Mouse (Mus musculus) cerebellum, adult 8-10 months (tissue): ENCODE data around the gene Il18bp.

ENCODE experiments used
- DNase-seq: peaks from one replicate; pipeline ENCODE4 v3.0.0; 2022

Gene Il18bp

DNA sequence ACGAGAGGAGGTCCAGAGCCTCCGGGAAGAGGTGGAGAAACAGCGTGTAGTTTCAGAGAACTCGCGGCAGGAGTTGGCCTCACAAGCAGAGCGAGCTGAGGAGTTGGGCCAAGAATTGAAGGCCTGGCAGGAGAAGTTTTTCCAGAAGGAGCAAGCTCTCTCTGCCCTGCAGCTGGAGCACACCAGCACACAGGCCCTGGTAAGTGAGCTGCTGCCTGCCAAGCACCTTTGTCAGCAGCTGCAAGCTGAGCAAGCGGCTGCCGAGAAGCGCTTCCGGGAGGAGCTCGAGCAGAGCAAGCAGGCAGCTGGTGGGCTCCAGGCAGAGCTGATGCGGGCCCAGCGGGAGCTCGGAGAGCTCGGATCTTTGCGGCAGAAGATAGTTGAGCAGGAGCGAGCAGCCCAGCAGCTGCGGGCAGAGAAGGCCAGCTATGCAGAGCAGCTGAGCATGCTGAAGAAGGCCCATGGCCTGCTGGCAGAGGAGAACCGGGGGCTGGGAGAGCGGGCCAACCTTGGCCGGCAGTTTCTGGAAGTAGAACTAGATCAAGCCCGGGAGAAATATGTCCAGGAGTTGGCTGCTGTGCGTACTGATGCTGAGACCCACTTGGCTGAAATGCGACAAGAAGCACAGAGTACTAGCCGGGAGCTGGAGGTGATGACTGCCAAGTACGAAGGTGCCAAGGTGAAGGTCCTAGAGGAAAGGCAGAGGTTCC, 17.4 kb downstream of the Il18bp start:
- peak; percentile 46 for DNase-seq

GRCm38 (mm10) chr7:102000296-102000695, 18.2 kb downstream of the Il18bp start:
- DNase-seq, result peak; percentile 41

DNA sequence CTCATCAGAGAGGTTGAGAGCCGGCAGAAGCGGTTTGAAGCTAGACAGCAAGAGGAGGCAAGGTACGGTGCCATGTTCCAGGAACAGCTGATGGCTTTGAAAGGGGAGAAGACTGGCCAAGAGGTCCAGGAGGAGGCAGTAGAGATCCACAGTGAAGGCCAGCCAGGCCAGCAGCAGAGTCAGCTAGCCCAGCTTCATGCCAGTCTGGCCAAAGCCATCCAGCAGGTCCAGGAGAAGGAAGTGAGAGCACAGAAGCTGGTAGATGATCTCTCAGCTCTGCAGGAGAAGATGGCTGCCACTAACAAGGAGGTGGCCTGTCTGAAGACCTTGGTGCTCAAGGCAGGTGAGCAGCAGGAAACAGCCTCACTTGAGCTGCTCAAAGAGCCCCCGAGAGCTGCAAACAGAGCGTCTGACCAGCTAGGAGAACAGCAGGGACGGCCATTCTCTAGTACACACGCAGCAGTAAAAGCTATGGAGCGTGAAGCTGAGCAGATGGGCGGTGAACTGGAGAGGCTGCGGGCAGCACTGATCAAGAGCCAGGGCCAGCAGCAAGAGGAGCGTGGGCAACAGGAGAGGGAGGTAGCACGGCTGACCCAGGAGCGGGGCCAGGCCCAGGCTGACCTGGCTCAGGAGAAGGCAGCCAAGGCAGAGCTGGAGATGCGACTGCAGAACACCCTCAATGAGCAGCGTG, 18.9 kb downstream of the Il18bp start:
- DNase-seq, result peak; percentile 57

- DNase-seq, result peak; percentile 89
These were observed 20.1 kb downstream of the Il18bp start for GRCm38 (mm10) chr7:101998194-101998927.

- no peak for DNase-seq
These were observed 24.2 kb downstream of the Il18bp start for GRCm38 (mm10) chr7:101994241-101994640.

GRCm38 (mm10) chr7:101985081-101985480, 33.4 kb downstream of the Il18bp start:
- no peak for DNase-seq

- DNase-seq, result no peak
These were observed 35.8 kb downstream of the Il18bp start for GRCm38 (mm10) chr7:101982735-101983134.

DNA sequence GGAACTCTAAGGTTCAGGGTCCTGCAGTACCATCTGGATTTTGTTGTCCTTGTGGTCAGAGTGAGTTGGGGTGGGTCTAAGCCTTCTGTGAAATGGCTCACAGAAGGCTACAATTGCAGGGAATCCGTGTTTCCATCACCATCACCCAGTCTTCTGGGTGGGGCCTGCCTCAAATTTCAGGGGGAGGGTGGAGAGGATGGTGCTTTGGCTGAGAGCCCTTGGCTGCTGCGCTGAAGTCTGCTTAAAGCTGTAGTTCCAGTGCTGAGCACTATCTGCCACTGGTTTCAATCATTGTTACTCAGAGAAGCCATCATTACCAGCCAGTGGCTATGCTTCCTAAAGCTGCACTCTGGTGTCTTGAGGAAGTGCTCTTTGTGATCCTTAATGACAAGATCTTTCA, 44.0 kb downstream of the Il18bp start:
- DNase-seq, result peak; percentile 38

GRCm38 (mm10) chr7:101973730-101974129, 44.8 kb downstream of the Il18bp start:
- DNase-seq, result no peak

- DNase-seq, result no peak
These were observed 46.8 kb downstream of the Il18bp start for GRCm38 (mm10) chr7:101971721-101972120.

DNA sequence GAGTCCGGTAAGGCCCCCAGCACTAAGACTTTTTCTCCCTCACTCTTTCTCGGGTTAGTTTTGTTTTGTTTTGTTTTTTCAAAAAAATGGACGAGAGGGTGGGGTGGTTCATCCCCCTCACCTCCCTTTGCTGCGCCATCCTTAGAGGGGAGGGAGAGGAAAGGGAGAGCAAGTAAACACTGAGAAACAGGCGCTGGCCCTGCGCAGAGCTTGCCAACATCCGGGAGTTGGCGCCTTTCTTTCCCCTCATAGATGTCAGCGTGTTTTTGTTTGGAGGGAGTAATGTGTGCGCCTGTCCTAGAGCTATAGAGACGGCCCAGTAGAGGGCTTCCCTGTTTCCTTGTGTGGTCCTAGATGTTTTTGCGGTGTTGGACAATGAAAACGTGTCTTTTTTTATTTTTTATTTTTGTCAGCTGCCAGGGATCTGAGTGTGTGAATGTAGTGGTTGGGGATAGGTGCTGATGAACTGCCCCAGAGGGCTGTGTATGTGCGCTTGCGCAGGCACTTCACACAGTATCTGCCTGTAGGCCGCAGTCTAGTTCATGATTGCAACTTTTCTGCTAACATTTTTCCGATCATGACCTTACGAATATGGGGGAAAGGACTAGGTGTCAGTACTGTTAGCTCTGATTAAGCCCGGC, 47.5 kb downstream of the Il18bp start:
- DNase-seq, result peak; percentile 80

GRCm38 (mm10) chr7:101970429-101970775, 48.1 kb downstream of the Il18bp start:
- peak; percentile 83 for DNase-seq

GRCm38 (mm10) chr7:101969694-101970428, 48.6 kb downstream of the Il18bp start:
- DNase-seq, result peak; percentile 84

- no peak for DNase-seq
These were observed 49.7 kb downstream of the Il18bp start for GRCm38 (mm10) chr7:101968751-101969150.

DNA sequence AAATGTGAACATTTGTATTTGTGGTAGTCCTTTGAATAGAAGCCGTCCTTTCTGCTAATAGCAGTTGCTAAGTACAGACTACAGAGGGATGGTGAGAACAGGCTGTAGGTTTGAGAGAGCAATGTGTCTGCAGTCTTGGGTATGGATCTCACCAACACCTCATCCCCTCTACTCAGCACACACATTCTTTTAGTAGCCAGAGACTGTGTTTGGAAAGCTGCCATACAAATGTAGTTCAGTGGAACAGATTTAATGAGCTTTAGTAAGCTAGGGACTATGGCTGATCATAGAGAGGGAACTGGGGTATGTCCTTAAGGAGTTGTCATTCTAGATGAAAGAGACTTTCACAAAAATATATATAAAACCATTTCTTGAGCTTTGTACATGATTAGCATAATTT, 51.2 kb downstream of the Il18bp start:
- no peak for DNase-seq

- no peak for DNase-seq
These were observed 52.9 kb downstream of the Il18bp start for GRCm38 (mm10) chr7:101965606-101966005.
